8 mouse cellular contexts compared by ENCODE assay signal in the genomic region with DNA sequence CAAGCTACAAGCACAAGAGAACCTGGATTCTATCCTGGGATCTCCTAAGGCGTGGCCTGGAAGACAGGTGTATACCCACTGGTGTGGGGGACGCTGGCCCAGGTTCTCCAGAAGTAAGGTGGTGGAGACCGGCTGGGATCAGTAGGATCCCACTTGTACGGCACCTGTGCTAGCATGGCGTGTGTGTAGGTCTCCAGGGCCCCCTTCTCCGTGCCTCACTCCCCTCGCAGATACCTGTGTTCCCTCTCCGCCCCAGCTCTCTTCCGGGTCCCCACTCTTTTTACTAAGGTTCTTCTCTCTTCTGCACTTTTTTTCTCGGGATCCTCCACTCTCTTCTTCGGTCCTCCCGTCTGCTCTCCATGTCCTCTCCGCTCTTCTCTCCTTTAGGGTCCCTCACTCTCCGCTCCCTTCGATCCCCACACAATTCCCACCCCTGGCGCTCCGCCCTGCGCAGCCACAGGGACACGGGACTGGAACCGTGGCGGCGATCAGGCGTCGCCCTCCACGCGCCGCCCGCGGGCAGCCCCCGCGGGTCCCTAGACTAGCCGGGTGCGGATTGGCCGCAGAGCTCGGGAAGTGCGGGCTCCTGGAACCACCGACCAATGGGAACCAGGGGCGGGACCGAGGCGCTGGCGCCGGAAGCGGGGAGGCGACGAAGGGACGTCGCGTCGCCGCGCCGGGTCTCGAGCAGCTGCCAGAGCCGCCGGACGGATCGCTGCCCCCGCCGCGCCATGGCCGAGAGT. TPM values are rescaled to one million over a fixed set of nuclear protein-coding genes. Genes with fewer than 3 reads are reported as not detected.
DNase-seq lines count a peak whose midpoint lies in the region; ATAC-seq and TF ChIP-seq lines count a peak whose summit lies in the region.

Gene Edf1 (plus strand): TSS at position 627 of the 743 bp plus-strand sequence.

- peaks cover 5% of the 10 kb centered on the region for H3K36me3 ChIP-seq in embryonic facial prominence, embryonic 11.5 days (replicated peaks; ENCODE audit: control insufficient read depth, insufficient read depth, low read depth, low read length)
- peaks cover 21% of the 10 kb centered on the region for H3K36me3 ChIP-seq in intestine, postnatal 0 days (ENCODE audit: control insufficient read depth, insufficient read depth)
- peaks cover 30% of the 10 kb centered on the region for H3K36me3 ChIP-seq in midbrain, embryonic 10.5 days

- H3K27me3 ChIP-seq in embryonic facial prominence, embryonic 11.5 days (ENCODE audit: control insufficient read depth, insufficient read depth, low read length) = no peaks in the 10 kb centered on the region
- no peaks in the 10 kb centered on the region for H3K27me3 ChIP-seq in intestine, postnatal 0 days (replicated peaks; ENCODE audit: control insufficient read depth, insufficient read depth, low read length)
- H3K27me3 ChIP-seq in midbrain, embryonic 10.5 days (ENCODE audit: low read depth, poor library complexity, severe bottlenecking) = no peaks in the 10 kb centered on the region

- DNase-seq in adrenal gland, postnatal 25 days = peak; percentile 98
- peak; percentile 95 for DNase-seq in embryonic facial prominence, embryonic 11.5 days (ENCODE audit: low spot score)
- peak; percentile 95 to 96 for DNase-seq in left cerebral cortex, postnatal 36 days (ENCODE audit: low spot score in 2 of 2)
- peak; percentile 95 for DNase-seq in midbrain, embryonic 10.5 days (ENCODE audit: low spot score)
- DNase-seq in right cerebral cortex, postnatal 36 days (ENCODE audit: low spot score in 2 of 2) = peak; percentile 92 to 95
- peak; percentile 91 to 94 for DNase-seq in urinary bladder, postnatal 4 days (ENCODE audit: low spot score in 2 of 2)

- H3K4me2 ChIP-seq in embryonic facial prominence, embryonic 11.5 days (ENCODE audit: low read depth, low read length) = peak within 1 kb of the TSS; percentile 68
- H3K4me2 ChIP-seq in intestine, postnatal 0 days (replicated peaks; ENCODE audit: low read depth) = peak within 1 kb of the TSS; percentile 91

- H3K27ac ChIP-seq in embryonic facial prominence, embryonic 11.5 days (replicated peaks; ENCODE audit: low read depth, low read length) = 0 out of 2 replicates have a peak within 1 kb of the TSS, but pooled peaks have one; percentile 52
- H3K27ac ChIP-seq in intestine, postnatal 0 days (ENCODE audit: low read depth, low read length) = peak within 1 kb of the TSS; percentile 97
- H3K27ac ChIP-seq in midbrain, embryonic 10.5 days (replicated peaks) = peak within 1 kb of the TSS; percentile 94

- no peaks in the 10 kb centered on the region for H3K4me1 ChIP-seq in embryonic facial prominence, embryonic 11.5 days (ENCODE audit: control insufficient read depth, insufficient read depth, low read length)
- peaks cover 2% of the 10 kb centered on the region; the same call in 1 of the 2 replicates for H3K4me1 ChIP-seq in intestine, postnatal 0 days (replicated peaks; ENCODE audit: control insufficient read depth, insufficient read depth, low read length)
- H3K4me1 ChIP-seq in midbrain, embryonic 10.5 days = peaks cover 28% of the 10 kb centered on the region

- TF ChIP-seq CTCF in intestine, postnatal 0 days (IDR thresholded peaks at IDR 0.05; ENCODE audit: low read depth) = no peak

- peak within 1 kb of the TSS; percentile 73 for H3K9ac ChIP-seq in embryonic facial prominence, embryonic 11.5 days (replicated peaks; ENCODE audit: low read length)
- H3K9ac ChIP-seq in intestine, postnatal 0 days (ENCODE audit: low read depth, low read length) = peak within 1 kb of the TSS; percentile 87

- H3K9me3 ChIP-seq in embryonic facial prominence, embryonic 11.5 days (replicated peaks; ENCODE audit: control insufficient read depth, low read length) = no peaks in the 10 kb centered on the region
- no peaks in the 10 kb centered on the region for H3K9me3 ChIP-seq in intestine, postnatal 0 days (ENCODE audit: control insufficient read depth)
- no peaks in the 10 kb centered on the region for H3K9me3 ChIP-seq in midbrain, embryonic 10.5 days (replicated peaks)

- intact Hi-C loops in left cerebral cortex, postnatal 36 days (cut with DNase I) = no loop called here

- peak; percentile 97 for ATAC-seq in embryonic facial prominence, embryonic 11.5 days (replicated peaks; ENCODE audit: insufficient number of reproducible peaks, low FRiP score, low TSS enrichment, low read depth)
- ATAC-seq in granulocyte monocyte progenitor cell, adult 5-6 weeks (replicated peaks; ENCODE audit: poor library complexity, severe bottlenecking) = peak; percentile 99
- ATAC-seq in intestine, postnatal 0 days = peak; percentile 85

- H3K4me3 ChIP-seq in embryonic facial prominence, embryonic 11.5 days (ENCODE audit: low read depth, low read length) = peak within 1 kb of the TSS; percentile 96
- H3K4me3 ChIP-seq in intestine, postnatal 0 days (ENCODE audit: low read depth, low read length) = peak within 1 kb of the TSS; percentile 98
- H3K4me3 ChIP-seq in midbrain, embryonic 10.5 days = peak within 1 kb of the TSS; percentile 95

- WGBS in embryonic facial prominence, embryonic 11.5 days = under 1% methylated on average over 60 of the region's 61 CpGs
- WGBS in intestine, postnatal 0 days = under 1% methylated on average over 61 of the region's 61 CpGs
- WGBS in midbrain, embryonic 10.5 days = under 1% methylated on average over 61 of the region's 61 CpGs

RNA-seq across cellular contexts. Expression of gene Edf1, which starts in this region (rescaled TPM):
- 270 and 317 TPM in 2 replicates for total RNA-seq in adrenal gland, postnatal 25 days (2021)
- 336 and 375 TPM in 2 replicates for polyA plus RNA-seq in embryonic facial prominence, embryonic 11.5 days (2014; fragmentation: Nextera tagmentation; extraction: Ambion mirVana)
- total RNA-seq in granulocyte monocyte progenitor cell, adult 5-6 weeks (2014; fragmentation: Nextera tagmentation) = 134 and 171 TPM in 2 replicates
- 96.1 and 107 TPM in 2 replicates for total RNA-seq in granulocyte monocyte progenitor cell, adult 5-6 weeks (2017)
- 481 and 496 TPM in 2 replicates for polyA plus RNA-seq in intestine, postnatal 0 days (2015; fragmentation: Nextera tagmentation; extraction: Ambion mirVana)
- total RNA-seq in left cerebral cortex, postnatal 36 days (2021) = 100 to 1,000 TPM; 189 to 236 TPM
- 344 and 364 TPM in 2 replicates for polyA plus RNA-seq in midbrain, embryonic 10.5 days (2016; fragmentation: Nextera tagmentation; extraction: Ambion mirVana)

Comparison
In these comparisons a context has a peak if more than half of its experiments do, and no peak if none do; other contexts are left out.
1. Peak in every context shown above with its lines: DNase-seq, ATAC-seq, H3K4me3 ChIP-seq and H3K27ac ChIP-seq.